Mouse (Mus musculus) forebrain, embryonic 13.5 days (tissue): Measurements from ENCODE around the gene Tas2r143. TPM values are rescaled to one million over a fixed set of nuclear protein-coding genes. Genes with fewer than 3 reads are reported as not detected.

Source experiments
- ATAC-seq: fragments of 200-750 bp; cut with Nextera tagmentation; 2 replicates; pipeline ENCODE4 v1.8.0; 2017
- H3K27ac ChIP-seq: fragments of 300-500 bp; sonication (generic); 2 replicates; pipeline ENCODE4 v1.5.1; 2015; ENCODE audit warnings: inconsistent platforms, mild to moderate bottlenecking, moderate library complexity
- H3K27me3 ChIP-seq: fragments of 300-500 bp; sonication (generic); 2 replicates; pipeline ENCODE4 v1.6.1; 2015; ENCODE audit warnings: mild to moderate bottlenecking, inconsistent platforms
- H3K36me3 ChIP-seq: fragments of 300-500 bp; sonication (generic); 2 replicates; pipeline ENCODE4 v1.6.1; 2015; ENCODE audit warnings: mild to moderate bottlenecking, inconsistent platforms; ENCODE audit not compliant: poor library complexity, severe bottlenecking
- H3K4me1 ChIP-seq: fragments of 300-500 bp; sonication (generic); 2 replicates; pipeline ENCODE4 v1.6.1; 2015; ENCODE audit warnings: inconsistent platforms
- H3K4me2 ChIP-seq: fragments of 300-500 bp; sonication (generic); 2 replicates; pipeline ENCODE4 v1.6.1; 2015; ENCODE audit warnings: inconsistent platforms, mild to moderate bottlenecking, moderate library complexity
- H3K4me3 ChIP-seq: fragments of 300-500 bp; sonication (generic); 2 replicates; pipeline ENCODE4 v1.5.1; 2015; ENCODE audit warnings: mild to moderate bottlenecking, inconsistent platforms
- H3K9ac ChIP-seq: fragments of 300-500 bp; sonication (generic); 2 replicates; pipeline ENCODE4 v1.6.1; 2015; ENCODE audit warnings: mild to moderate bottlenecking, inconsistent platforms
- H3K9me3 ChIP-seq: fragments of 300-500 bp; sonication (generic); replicated peaks from 2 replicates; pipeline ENCODE4 v1.6.1; 2016; ENCODE audit warnings: inconsistent platforms
- WGBS: fragments of 180-500 bp; shearing (Covaris S2); methylation state at CpG from one replicate; pipeline ENCODE4 v1.1.7; 2015; 5-methylcytosine and 5-hydroxymethylcytosine counted together
- polyA plus RNA-seq: library from polyadenylated mRNA; unstranded; fragments of >200 nt; fragmentation: Nextera tagmentation; extraction: Ambion mirVana; gene quantifications from 2 replicates; pipeline ENCODE4 v1.2.1, GENCODE M21; 2015

The Tas2r143 gene
- polyA plus RNA-seq, 1 experiment from 2014 or later = not detected

DNA sequence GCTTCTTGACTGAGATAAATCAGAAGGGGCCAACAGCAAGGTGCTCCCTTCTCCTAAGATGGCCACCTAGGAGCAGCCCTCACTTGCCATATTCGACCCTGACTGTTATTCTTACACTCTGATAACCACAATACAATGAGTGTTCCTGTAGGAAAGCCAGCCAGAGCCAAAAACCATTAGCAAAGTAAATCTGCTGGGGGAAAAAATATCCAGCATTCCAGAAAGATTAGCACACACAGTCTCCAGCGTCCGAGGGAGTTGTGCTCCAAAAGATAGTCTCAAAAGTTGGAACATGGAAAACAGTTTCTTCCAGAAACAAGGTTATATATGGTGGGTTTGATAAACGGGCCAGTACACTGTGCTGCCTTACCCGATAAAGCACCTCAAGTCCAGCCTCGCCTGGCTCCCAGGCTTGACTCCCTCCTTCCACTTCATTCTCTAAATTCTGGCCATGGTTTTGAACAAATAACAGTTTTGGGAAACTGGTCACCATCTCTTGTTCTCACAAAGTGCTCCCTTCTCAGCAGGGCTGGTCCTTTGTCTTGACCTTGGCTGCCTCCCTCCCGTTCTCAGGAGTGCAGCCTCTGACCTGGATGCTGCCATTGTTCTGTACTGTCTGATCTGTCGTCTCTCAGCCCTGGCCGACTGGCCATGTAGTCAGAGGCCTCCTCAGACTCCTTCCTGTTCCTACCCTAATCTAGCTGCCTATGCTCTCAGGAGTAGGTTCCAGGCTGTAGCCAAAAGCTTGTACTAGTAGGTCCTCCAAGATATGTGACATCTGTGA lies 40.5 kb upstream of the Tas2r143 start:
- no peak overlapping the region for H3K4me3 ChIP-seq
- H3K4me1 ChIP-seq = peaks cover 5% of the 10 kb centered on the region
- peaks cover 64% of the 10 kb centered on the region for H3K36me3 ChIP-seq
- H3K27ac ChIP-seq = no peak overlapping the region
- ATAC-seq = no peak
- WGBS = 76% methylated on average over 9 of the region's 9 CpGs
- no peaks in the 10 kb centered on the region for H3K27me3 ChIP-seq
- H3K9ac ChIP-seq = no peak overlapping the region
- no peak overlapping the region for H3K4me2 ChIP-seq
- H3K9me3 ChIP-seq = no peaks in the 10 kb centered on the region

DNA sequence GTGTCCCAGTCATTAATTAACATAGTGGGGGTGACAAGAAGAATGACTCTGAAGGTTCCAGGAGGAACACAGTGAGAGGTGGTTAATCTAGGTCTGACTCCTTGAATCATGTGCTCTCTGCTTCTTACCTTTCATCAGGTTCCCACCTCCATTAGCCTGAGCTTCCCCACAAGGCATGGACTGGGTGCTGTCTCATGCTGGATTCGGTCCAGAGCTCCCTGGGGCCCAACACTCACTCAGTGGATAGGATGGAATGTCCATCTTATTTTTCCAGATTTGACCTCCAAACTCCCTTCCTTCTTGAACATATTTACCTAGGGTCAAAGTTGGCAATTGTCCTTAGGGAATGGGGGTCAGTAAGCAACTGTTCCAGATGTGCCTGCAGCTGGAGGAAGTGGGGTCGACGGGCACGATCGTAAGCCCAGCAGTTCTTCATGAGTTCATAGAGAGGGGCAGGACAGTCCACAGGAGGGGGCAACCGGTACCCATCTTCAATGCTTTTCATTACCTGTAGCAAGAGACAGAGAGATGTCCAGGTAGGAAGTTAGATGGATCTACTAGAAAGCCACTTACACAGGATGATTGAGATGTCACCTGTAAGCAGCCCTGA lies 39.7 kb upstream of the Tas2r143 start:
- H3K4me3 ChIP-seq = no peak overlapping the region
- H3K9ac ChIP-seq = no peak overlapping the region
- 92% methylated on average over 6 of the region's 6 CpGs for WGBS
- H3K36me3 ChIP-seq = peaks cover 60% of the 10 kb centered on the region
- no peaks in the 10 kb centered on the region for H3K4me1 ChIP-seq
- H3K9me3 ChIP-seq = no peaks in the 10 kb centered on the region
- no peak overlapping the region for H3K4me2 ChIP-seq
- no peak overlapping the region for H3K27ac ChIP-seq
- H3K27me3 ChIP-seq = no peaks in the 10 kb centered on the region
- no peak for ATAC-seq

DNA sequence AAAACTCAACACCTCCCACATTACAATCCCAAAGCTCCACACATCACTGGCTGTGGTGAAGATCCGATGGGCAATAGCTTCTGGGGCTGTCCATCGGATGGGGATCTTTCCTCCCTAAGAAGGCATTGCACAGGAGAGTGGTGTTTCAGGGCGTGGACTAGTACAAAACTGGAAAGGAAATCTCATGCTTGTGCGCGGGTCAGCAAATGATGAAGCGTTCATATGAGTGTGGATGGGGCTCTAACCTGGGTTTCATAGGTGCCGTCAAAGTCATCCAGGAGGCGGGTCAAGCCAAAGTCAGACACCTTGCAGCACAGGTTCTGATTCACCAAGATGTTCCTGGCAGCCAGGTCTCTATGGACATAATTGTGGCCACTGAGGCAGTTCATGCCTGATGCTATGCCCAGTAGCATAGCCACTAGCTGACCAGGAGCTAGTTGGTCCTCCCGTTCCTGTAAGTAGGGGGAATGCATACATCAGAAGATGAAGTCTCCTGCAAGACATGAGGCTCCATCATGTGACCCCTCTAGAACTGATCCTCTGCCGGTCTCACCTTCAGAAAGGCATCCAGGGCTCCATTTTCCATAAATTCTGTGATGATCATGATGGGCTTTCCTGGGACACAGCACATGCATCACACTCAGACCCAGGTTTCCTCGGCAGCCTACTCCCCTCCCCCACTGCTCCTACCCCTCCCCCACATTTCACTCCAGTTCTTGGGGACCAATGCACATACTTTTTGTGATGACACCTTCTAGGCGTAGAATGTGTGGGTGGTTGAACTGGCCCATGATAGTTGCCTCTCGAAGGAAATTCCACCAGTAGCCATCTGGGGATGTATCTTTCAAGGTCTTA lies 38.8 kb upstream of the Tas2r143 start:
- no peak overlapping the region for H3K9ac ChIP-seq
- H3K4me3 ChIP-seq = no peak overlapping the region
- H3K9me3 ChIP-seq = no peaks in the 10 kb centered on the region
- H3K36me3 ChIP-seq = peaks cover 54% of the 10 kb centered on the region
- no peak overlapping the region for H3K27ac ChIP-seq
- H3K27me3 ChIP-seq = no peaks in the 10 kb centered on the region
- no peak overlapping the region for H3K4me2 ChIP-seq
- 96% methylated on average over 13 of the region's 13 CpGs for WGBS
- no peak for ATAC-seq
- H3K4me1 ChIP-seq = no peaks in the 10 kb centered on the region

DNA sequence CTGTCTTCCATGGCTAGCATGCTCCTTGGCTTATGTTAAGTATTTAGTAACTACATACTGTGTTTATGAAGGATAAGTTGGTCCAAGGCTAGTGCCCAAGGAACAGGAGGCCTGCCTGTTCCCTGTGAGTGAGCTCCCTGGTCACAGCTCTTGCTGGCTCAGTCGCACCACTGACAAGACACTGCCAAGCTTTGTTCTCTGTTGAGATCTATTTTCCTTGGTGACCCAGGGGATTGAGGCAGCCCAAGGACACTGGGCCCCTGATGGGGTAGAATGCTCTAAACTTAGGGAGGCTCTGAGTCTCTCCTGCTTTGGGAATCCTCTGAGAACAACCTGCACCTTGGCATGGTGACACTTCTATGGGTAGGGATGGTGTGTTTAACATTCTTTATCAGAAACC lies 38.0 kb upstream of the Tas2r143 start:
- H3K27ac ChIP-seq = no peak overlapping the region
- H3K4me1 ChIP-seq = no peaks in the 10 kb centered on the region
- H3K4me2 ChIP-seq = no peak overlapping the region
- H3K9me3 ChIP-seq = no peaks in the 10 kb centered on the region
- no peak overlapping the region for H3K4me3 ChIP-seq
- no peaks in the 10 kb centered on the region for H3K27me3 ChIP-seq
- H3K36me3 ChIP-seq = peaks cover 46% of the 10 kb centered on the region
- no peak for ATAC-seq
- H3K9ac ChIP-seq = no peak overlapping the region
- 77% methylated on average over 1 of the region's 1 CpGs for WGBS

DNA sequence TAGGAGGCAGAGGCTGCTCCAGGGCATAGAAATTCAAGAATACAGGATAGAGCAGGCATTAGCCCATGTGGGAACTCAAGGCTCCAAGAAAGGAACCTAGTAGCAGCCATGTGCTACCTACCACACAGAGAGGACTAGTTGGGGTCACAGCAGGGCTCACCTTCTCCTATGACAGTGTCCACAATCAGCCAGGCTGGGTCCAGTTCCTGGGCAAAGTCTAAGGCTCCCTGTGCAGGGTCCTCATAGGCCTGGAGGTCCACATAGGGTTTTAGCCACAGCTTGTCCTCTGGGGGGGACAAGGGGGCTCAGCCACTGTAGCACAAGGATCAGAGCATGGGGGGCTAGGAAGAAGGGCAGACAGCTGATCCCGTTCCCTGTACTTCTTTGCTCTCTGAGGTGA lies 37.5 kb upstream of the Tas2r143 start:
- H3K4me2 ChIP-seq = no peak overlapping the region
- H3K27me3 ChIP-seq = no peaks in the 10 kb centered on the region
- no peak for ATAC-seq
- no peaks in the 10 kb centered on the region for H3K9me3 ChIP-seq
- 50% methylated on average over 1 of the region's 1 CpGs for WGBS
- no peak overlapping the region for H3K27ac ChIP-seq
- no peak overlapping the region for H3K9ac ChIP-seq
- no peak overlapping the region for H3K4me3 ChIP-seq
- no peaks in the 10 kb centered on the region for H3K4me1 ChIP-seq
- peaks cover 42% of the 10 kb centered on the region for H3K36me3 ChIP-seq

DNA sequence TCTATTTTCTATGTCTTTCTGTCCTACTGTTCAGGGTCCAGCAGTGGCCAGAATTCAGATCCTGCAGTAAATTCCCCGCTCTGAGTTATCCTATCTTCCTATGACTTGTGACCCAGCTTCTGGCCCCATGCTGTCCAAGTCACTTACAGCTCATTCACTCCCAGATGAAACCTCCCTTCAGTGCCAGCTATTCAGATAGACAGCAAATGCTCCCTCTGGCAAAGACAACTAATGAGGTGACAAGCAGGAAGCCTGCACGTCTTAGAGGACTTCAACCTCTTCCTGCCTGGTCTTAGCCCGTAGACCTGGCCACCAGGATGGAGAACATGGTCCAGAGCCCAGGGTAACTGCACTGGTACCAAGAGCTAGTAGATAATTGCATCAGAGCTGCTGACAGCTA lies 37.1 kb upstream of the Tas2r143 start:
- no peak overlapping the region for H3K4me3 ChIP-seq
- WGBS = 50% methylated on average over 3 of the region's 3 CpGs
- ATAC-seq = peak; percentile 28; the same call in 1 of the 2 replicates
- H3K4me2 ChIP-seq = no peak overlapping the region
- H3K4me1 ChIP-seq = no peaks in the 10 kb centered on the region
- H3K9me3 ChIP-seq = no peaks in the 10 kb centered on the region
- H3K27me3 ChIP-seq = no peaks in the 10 kb centered on the region
- H3K9ac ChIP-seq = no peak overlapping the region
- H3K27ac ChIP-seq = no peak overlapping the region
- peaks cover 37% of the 10 kb centered on the region for H3K36me3 ChIP-seq

DNA sequence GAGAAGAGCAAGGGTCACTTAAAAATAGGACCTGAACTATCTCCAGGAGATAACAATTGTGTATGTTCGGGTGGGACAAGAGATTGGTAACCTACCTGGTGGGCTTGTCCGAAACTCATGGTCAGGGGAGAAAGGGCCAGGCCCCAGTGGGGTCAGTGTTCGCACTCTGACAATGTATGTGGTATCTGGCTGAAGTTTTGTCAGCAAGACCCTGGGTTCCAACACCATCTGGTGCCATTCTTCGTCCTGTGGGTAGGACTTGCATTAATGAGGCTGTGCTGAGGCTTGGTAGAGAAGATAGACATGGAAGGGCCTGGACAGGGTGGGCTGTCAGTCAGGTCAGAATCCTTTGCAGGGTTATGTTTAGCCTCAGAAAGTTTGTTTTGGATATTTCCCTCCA lies 36.0 kb upstream of the Tas2r143 start:
- Histone ChIP-seq H3K27me3 (no peaks in the 10 kb centered on the region), H3K9ac (no peak overlapping the region), H3K4me2 (no peak overlapping the region), H3K4me1 (no peaks in the 10 kb centered on the region), H3K9me3 (no peaks in the 10 kb centered on the region), H3K4me3 (no peak overlapping the region), H3K36me3 (peaks cover 26% of the 10 kb centered on the region), H3K27ac (no peak overlapping the region)
- ATAC-seq = no peak
- 85% methylated on average over 4 of the region's 4 CpGs for WGBS

DNA sequence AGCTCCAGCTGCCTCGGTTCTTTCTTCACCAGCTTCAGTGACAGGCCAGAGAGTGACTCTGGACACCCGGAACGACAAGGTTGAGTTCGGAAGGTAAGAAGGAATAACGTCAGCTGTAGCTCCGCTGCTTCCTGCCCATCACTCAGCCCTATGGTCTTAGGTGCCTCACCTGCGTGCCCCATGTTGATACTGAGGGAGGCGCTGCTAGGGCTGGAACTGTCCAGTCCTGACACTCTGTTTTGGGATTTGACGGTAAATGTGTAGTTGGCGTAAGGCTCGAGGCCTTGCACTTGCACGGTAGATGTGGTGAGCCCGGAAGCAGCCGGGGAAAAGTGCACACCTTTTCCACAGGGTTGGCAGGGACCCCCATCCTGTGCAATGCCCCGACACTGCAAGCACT lies 35.4 kb upstream of the Tas2r143 start:
- no peak overlapping the region for H3K4me2 ChIP-seq
- 93% methylated on average over 15 of the region's 15 CpGs for WGBS
- no peaks in the 10 kb centered on the region for H3K9me3 ChIP-seq
- no peak overlapping the region for H3K27ac ChIP-seq
- H3K4me3 ChIP-seq = no peak overlapping the region
- peaks cover 21% of the 10 kb centered on the region for H3K36me3 ChIP-seq
- ATAC-seq = no peak
- no peak overlapping the region for H3K9ac ChIP-seq
- no peaks in the 10 kb centered on the region for H3K27me3 ChIP-seq
- peaks cover 1% of the 10 kb centered on the region; the same call in 1 of the 2 replicates for H3K4me1 ChIP-seq

DNA sequence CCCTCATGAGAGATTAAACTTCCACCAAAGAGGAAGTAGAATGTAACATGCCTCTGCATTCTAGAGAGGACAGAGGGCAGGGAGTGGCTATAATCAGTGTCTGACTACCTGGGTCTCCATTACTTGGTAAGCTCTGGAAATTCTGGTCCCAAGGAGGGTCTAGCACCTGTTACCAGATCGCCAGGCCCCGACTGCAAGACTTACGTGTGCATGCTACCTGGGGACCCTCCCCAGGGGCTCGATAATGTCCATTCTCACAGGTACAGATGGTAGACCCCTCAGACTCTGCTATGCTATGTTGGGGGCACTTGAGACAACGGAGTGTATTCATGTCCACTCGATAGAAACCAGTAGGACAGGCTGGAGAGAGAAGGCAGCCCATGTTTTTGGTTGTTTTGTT lies 34.8 kb upstream of the Tas2r143 start:
- 91% methylated on average over 6 of the region's 6 CpGs for WGBS
- no peak overlapping the region for H3K4me2 ChIP-seq
- no peak overlapping the region for H3K9ac ChIP-seq
- no peaks in the 10 kb centered on the region for H3K27me3 ChIP-seq
- H3K4me3 ChIP-seq = no peak overlapping the region
- H3K4me1 ChIP-seq = peaks cover 7% of the 10 kb centered on the region
- H3K27ac ChIP-seq = no peak overlapping the region
- H3K9me3 ChIP-seq = no peaks in the 10 kb centered on the region
- no peak for ATAC-seq
- H3K36me3 ChIP-seq = peaks cover 15% of the 10 kb centered on the region

DNA sequence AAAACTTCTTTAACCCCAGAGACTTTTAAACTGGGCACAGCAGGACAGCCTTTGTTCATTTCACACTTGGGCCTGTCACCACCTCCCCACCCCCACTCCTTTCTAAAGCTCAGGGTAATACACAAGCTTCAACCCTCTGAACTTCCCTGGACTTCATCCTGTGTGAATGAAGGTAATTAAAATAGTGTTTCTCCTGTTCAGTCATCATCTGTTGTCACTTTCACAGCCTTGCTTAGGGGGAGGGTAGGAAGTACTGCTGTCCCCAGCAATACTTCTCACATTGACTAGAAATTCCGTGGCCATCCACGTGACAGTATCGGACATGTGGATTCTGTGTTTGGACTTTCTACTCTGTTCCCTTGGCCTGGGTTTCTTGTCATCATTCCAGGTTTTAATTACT lies 30.2 kb upstream of the Tas2r143 start:
- no peak overlapping the region for H3K9ac ChIP-seq
- peaks cover 21% of the 10 kb centered on the region for H3K4me1 ChIP-seq
- no peak overlapping the region for H3K27ac ChIP-seq
- H3K36me3 ChIP-seq = no peaks in the 10 kb centered on the region
- 3% methylated on average over 3 of the region's 3 CpGs for WGBS
- H3K4me3 ChIP-seq = no peak overlapping the region
- no peaks in the 10 kb centered on the region for H3K9me3 ChIP-seq
- ATAC-seq = peak; percentile 45
- H3K27me3 ChIP-seq = peaks cover 15% of the 10 kb centered on the region; the same call in 1 of the 2 replicates
- H3K4me2 ChIP-seq = no peak overlapping the region

DNA sequence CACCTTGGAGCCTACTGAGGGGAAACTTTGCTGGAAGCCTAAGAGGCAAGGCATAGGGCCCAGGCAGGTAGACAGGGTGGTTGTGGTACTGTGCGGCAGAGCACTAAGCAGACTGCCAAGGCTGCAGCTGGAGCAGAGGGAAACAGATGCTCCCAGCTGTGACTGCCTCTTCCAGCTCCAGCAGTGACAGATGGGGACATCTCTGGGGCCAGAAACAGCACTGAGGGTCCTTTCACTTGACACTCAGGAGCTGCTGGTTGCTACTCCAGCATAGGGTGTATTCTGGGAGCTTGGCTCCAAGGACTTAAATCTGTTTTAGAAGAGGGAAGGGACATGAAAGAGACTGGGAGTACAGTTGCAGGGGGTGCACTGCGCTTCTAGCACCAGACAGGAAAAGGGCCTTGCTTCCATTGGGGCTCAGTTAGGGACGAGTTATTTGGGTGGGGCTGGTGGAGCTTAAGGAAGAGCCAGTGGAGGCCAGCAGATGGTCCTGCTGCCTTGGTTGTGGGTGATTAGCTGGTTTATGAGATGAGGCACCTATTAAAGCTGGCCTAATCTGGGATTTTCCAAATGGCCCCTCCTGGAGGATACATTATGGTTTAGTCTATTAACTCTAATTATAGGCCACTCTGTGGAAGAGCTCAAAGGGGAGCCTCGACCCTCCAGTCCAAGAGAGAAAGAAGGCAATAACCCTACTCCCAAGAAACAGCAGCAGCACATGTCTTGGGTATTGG lies 29.2 kb upstream of the Tas2r143 start:
- Histone ChIP-seq H3K4me1 (peaks cover 21% of the 10 kb centered on the region), H3K9me3 (no peaks in the 10 kb centered on the region), H3K27me3 (peaks cover 15% of the 10 kb centered on the region; the same call in 1 of the 2 replicates), H3K4me2 (no peak overlapping the region), H3K4me3 (no peak overlapping the region), H3K36me3 (no peaks in the 10 kb centered on the region), H3K9ac (no peak overlapping the region), H3K27ac (no peak overlapping the region)
- 35% methylated on average over 4 of the region's 4 CpGs for WGBS
- no peak for ATAC-seq
